Mouse (Mus musculus) liver, adult 2 months (tissue): ENCODE data around the gene Foxred2.

Experiments used
- CTCF ChIP-seq: fragments of 200-500 bp; IDR thresholded peaks from 2 replicates; pipeline ENCODE4 v1.5.1; 2011; ENCODE audit warnings: low read depth, low read length, control low read depth
- POLR2A ChIP-seq: fragments of 200-500 bp; IDR thresholded peaks from 2 replicates; pipeline ENCODE4 v1.6.1; 2011; ENCODE audit warnings: low read length, control low read depth; ENCODE audit not compliant: insufficient read depth; ENCODE audit errors: extremely low read depth

GRCm38 (mm10) chr15:77914507-77914906 lies 42.0 kb downstream of the Foxred2 start:
- TF ChIP-seq CTCF = no peak
- no peak for TF ChIP-seq POLR2A
